Mouse (Mus musculus) limb, embryonic 14.5 days (tissue): ENCODE measurements around the gene Snx19. TPM values are rescaled to one million over a fixed set of nuclear protein-coding genes. Genes with fewer than 3 reads are reported as not detected.

ENCODE experiments used
- ATAC-seq: fragments of 200-750 bp; cut with Nextera tagmentation; 2 replicates; pipeline ENCODE4 v1.8.0; 2017; ENCODE audit warnings: low read depth, moderate number of reproducible peaks, moderate TSS enrichment; ENCODE audit not compliant: low FRiP score
- DNase-seq: peaks from one replicate; pipeline ENCODE4 v3.0.0-alpha.2; 2015; ENCODE audit warnings: low spot score
- H3K27ac ChIP-seq: fragments of 300-500 bp; sonication (generic); replicated peaks from 2 replicates; pipeline ENCODE4 v1.5.1; 2014; ENCODE audit warnings: low read depth, mild to moderate bottlenecking, low read length, moderate library complexity, mixed read lengths
- H3K27me3 ChIP-seq: fragments of 300-500 bp; sonication (generic); 2 replicates; pipeline ENCODE4 v1.6.1; 2014; ENCODE audit warnings: low read length, mixed read lengths; ENCODE audit not compliant: control insufficient read depth, insufficient read depth
- H3K36me3 ChIP-seq: fragments of 300-500 bp; sonication (generic); 2 replicates; pipeline ENCODE4 v1.6.1; 2014; ENCODE audit warnings: mild to moderate bottlenecking, low read length, moderate library complexity, mixed read lengths; ENCODE audit not compliant: control insufficient read depth, insufficient read depth
- H3K4me1 ChIP-seq: fragments of 300-500 bp; sonication (generic); 2 replicates; pipeline ENCODE4 v1.6.1; 2014; ENCODE audit warnings: antibody characterized with exemption, low read length, mixed read lengths; ENCODE audit not compliant: control insufficient read depth, insufficient read depth
- H3K4me2 ChIP-seq: fragments of 300-500 bp; sonication (generic); replicated peaks from 2 replicates; pipeline ENCODE4 v1.6.1; 2014; ENCODE audit warnings: low read depth, mild to moderate bottlenecking, low read length, moderate library complexity; ENCODE audit not compliant: severe bottlenecking
- H3K4me3 ChIP-seq: fragments of 300-500 bp; sonication (generic); replicated peaks from 2 replicates; pipeline ENCODE4 v1.5.1; 2014; ENCODE audit warnings: low read length
- H3K9ac ChIP-seq: fragments of 300-500 bp; sonication (generic); 2 replicates; pipeline ENCODE4 v1.6.1; 2014; ENCODE audit warnings: mild to moderate bottlenecking, low read depth, low read length, moderate library complexity; ENCODE audit not compliant: severe bottlenecking
- H3K9me3 ChIP-seq: fragments of 300-500 bp; sonication (generic); 2 replicates; pipeline ENCODE4 v1.6.1; 2016; ENCODE audit warnings: low read length; ENCODE audit not compliant: control insufficient read depth
- POLR2A ChIP-seq: fragments of 200-500 bp; IDR thresholded peaks from 2 replicates; pipeline ENCODE4 v1.8.0; 2012; ENCODE audit warnings: inconsistent platforms, mild to moderate bottlenecking, moderate library complexity, borderline replicate concordance; ENCODE audit not compliant: insufficient read depth, insufficient read length; ENCODE audit errors: extremely low read depth
- WGBS: fragments of 180-500 bp; shearing (Covaris S2); extraction: QIAGEN DNeasy Blood & Tissue Kit; methylation state at CpG from one replicate; pipeline ENCODE4 v1.1.7; 2014; 5-methylcytosine and 5-hydroxymethylcytosine counted together
- polyA plus RNA-seq, 2 experiments: library from polyadenylated mRNA; depleted of rRNA in 1 of 2; stranded (reverse) in 1 of 2; unstranded in 1 of 2; fragments of >200 nt; fragmentation: Nextera tagmentation in 1 of 2; extraction: Ambion mirVana in 1 of 2; gene quantifications; 2 replicates each; pipeline versions ENCODE4 v1.2.1 to v1.2.3; 2012 to 2014

Gene Snx19
- polyA plus RNA-seq, 2 experiments, result 17.7 to 19.1 TPM

GRCm38 (mm10) chr9:30456250-30456649, 29.3 kb downstream of the Snx19 start:
- Histone ChIP-seq H3K36me3 (peaks cover 20% of the 10 kb centered on the region), H3K4me2 (no peak overlapping the region), H3K27ac (no peak overlapping the region), H3K4me3 (no peak overlapping the region), H3K4me1 (no peaks in the 10 kb centered on the region), H3K9ac (no peak overlapping the region), H3K9me3 (no peaks in the 10 kb centered on the region), H3K27me3 (no peaks in the 10 kb centered on the region)
- ATAC-seq (no peak), DNase-seq (no peak)
- 87% methylated on average over 6 of the region's 6 CpGs for WGBS
- no peak for TF ChIP-seq POLR2A

- DNase-seq (no peak), ATAC-seq (0 out of 2 replicates have a peak, but pooled peaks have one; percentile 26)
- Histone ChIP-seq H3K27me3 (no peaks in the 10 kb centered on the region), H3K4me3 (no peak overlapping the region), H3K4me2 (no peak overlapping the region), H3K9ac (no peak overlapping the region), H3K27ac (no peak overlapping the region), H3K36me3 (peaks cover 39% of the 10 kb centered on the region), H3K9me3 (no peaks in the 10 kb centered on the region), H3K4me1 (no peaks in the 10 kb centered on the region)
- no peak for TF ChIP-seq POLR2A
- WGBS, result 83% methylated on average over 8 of the region's 8 CpGs
These were observed 33.6 kb downstream of the Snx19 start for GRCm38 (mm10) chr9:30460501-30460900.

GRCm38 (mm10) chr9:30464661-30465060, 37.8 kb downstream of the Snx19 start:
- no peak for TF ChIP-seq POLR2A
- Histone ChIP-seq H3K4me3 (no peak overlapping the region), H3K4me1 (no peaks in the 10 kb centered on the region), H3K9ac (no peak overlapping the region), H3K9me3 (no peaks in the 10 kb centered on the region), H3K36me3 (peaks cover 53% of the 10 kb centered on the region), H3K4me2 (no peak overlapping the region), H3K27me3 (no peaks in the 10 kb centered on the region), H3K27ac (no peak overlapping the region)
- no peak for ATAC-seq
- no peak for DNase-seq
- 75% methylated on average over 4 of the region's 4 CpGs for WGBS

DNA sequence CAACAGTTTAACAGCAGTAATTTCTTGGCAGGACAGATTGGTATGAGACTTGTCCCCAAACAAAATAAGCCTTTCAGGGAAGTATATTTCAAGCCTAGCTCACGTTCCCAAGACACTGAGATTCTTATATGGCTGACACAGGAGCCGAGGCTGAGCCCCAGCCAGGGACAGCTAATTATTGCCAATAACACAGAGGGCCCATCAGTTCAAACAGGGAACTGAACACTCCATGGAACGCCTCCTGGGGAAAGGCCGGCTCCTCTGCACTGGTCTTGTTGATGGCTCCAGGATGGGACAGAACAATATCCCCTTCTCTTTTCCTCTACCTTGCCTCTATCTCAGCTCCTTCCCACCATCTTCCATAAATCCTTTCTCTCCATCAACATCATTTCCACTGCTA, 53.1 kb downstream of the Snx19 start:
- WGBS, result 45% methylated on average over 4 of the region's 4 CpGs
- Histone ChIP-seq H3K4me3 (no peak overlapping the region), H3K27ac (no peak overlapping the region), H3K4me2 (no peak overlapping the region), H3K4me1 (peaks cover 6% of the 10 kb centered on the region; the same call in 1 of the 2 replicates), H3K9ac (no peak overlapping the region), H3K36me3 (no peaks in the 10 kb centered on the region), H3K9me3 (no peaks in the 10 kb centered on the region), H3K27me3 (no peaks in the 10 kb centered on the region)
- ATAC-seq, result no peak
- TF ChIP-seq POLR2A, result no peak
- DNase-seq, result no peak

DNA sequence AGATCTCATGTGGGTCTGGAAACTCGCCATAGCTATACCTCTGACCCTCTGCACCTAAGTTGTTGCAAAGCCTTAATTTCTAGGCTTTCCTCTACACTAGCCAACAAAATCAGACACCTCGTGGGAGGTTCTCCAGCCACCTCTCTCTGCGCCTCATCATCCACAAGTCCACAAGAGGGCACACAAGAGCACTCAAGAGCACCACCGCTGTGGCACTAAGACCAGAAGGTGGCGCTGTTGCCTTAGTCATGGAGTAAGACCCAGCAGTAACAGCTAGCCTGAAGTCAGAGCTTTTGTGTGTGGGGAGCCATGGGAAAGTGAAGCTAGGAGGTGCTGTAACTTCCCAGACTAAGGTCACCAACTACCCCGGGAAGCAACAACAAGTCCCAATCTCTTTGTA, 53.6 kb downstream of the Snx19 start:
- Histone ChIP-seq H3K27ac (no peak overlapping the region), H3K9me3 (no peaks in the 10 kb centered on the region), H3K36me3 (no peaks in the 10 kb centered on the region), H3K4me2 (no peak overlapping the region), H3K9ac (no peak overlapping the region), H3K4me3 (no peak overlapping the region), H3K4me1 (peaks cover 6% of the 10 kb centered on the region; the same call in 1 of the 2 replicates), H3K27me3 (no peaks in the 10 kb centered on the region)
- DNase-seq, result peak; percentile 96
- peak; percentile 39; the same call in 1 of the 2 replicates for TF ChIP-seq POLR2A
- ATAC-seq, result peak; percentile 88
- WGBS, result 1% methylated on average over 6 of the region's 6 CpGs

- DNase-seq (no peak), ATAC-seq (no peak)
- Histone ChIP-seq H3K9me3 (no peaks in the 10 kb centered on the region), H3K27me3 (no peaks in the 10 kb centered on the region), H3K36me3 (no peaks in the 10 kb centered on the region), H3K27ac (no peak overlapping the region), H3K4me2 (no peak overlapping the region), H3K9ac (no peak overlapping the region), H3K4me3 (no peak overlapping the region), H3K4me1 (peaks cover 6% of the 10 kb centered on the region; the same call in 1 of the 2 replicates)
- no peak for TF ChIP-seq POLR2A
- 96% methylated on average over 4 of the region's 4 CpGs for WGBS
These were observed 55.2 kb downstream of the Snx19 start for GRCm38 (mm10) chr9:30482116-30482515.
